Mouse (Mus musculus): ENCODE measurements around the gene Poll.

- TF ChIP-seq CTCF (IDR thresholded peaks at IDR 0.05; ENCODE audit: extremely low read depth, insufficient read depth, insufficient read length, insufficient replicate concordance), result no peak
- no peak for TF ChIP-seq POLR2A (IDR thresholded peaks at IDR 0.05; ENCODE audit: low read depth, low read length)
These were observed 16.0 kb downstream of the Poll start for GRCm38 (mm10) chr19:45544152-45544924.

Data from spleen, adult 2 months (tissue).